Mouse (Mus musculus) midbrain, embryonic 14.5 days (tissue): Measurements from ENCODE around the gene Rsrc1. TPM values are rescaled to one million over a fixed set of nuclear protein-coding genes. Genes with fewer than 3 reads are reported as not detected.

ENCODE experiments used
- ATAC-seq: fragments of 200-750 bp; cut with Nextera tagmentation; 2 replicates; pipeline ENCODE4 v1.8.0; 2017; ENCODE audit warnings: moderate number of reproducible peaks, moderate library complexity; ENCODE audit not compliant: low FRiP score, low TSS enrichment
- DNase-seq: peaks from one replicate; pipeline ENCODE4 v3.0.0-alpha.2; 2015
- H3K27ac ChIP-seq: fragments of 300-500 bp; sonication (generic); replicated peaks from 2 replicates; pipeline ENCODE4 v1.5.1; 2014; ENCODE audit warnings: mild to moderate bottlenecking, low read depth, low read length, moderate library complexity
- H3K27me3 ChIP-seq: fragments of 300-500 bp; sonication (generic); 2 replicates; pipeline ENCODE4 v1.6.1; 2014; ENCODE audit warnings: low read length, control low read depth, mixed read lengths; ENCODE audit not compliant: control insufficient read depth, insufficient read depth
- H3K36me3 ChIP-seq: fragments of 300-500 bp; sonication (generic); 2 replicates; pipeline ENCODE4 v1.6.1; 2014; ENCODE audit warnings: low read length, control low read depth; ENCODE audit not compliant: control insufficient read depth, insufficient read depth
- H3K4me1 ChIP-seq: fragments of 300-500 bp; sonication (generic); 2 replicates; pipeline ENCODE4 v1.6.1; 2014; ENCODE audit warnings: mild to moderate bottlenecking, antibody characterized with exemption, low read length, control low read depth; ENCODE audit not compliant: control insufficient read depth, insufficient read depth
- H3K4me2 ChIP-seq: fragments of 300-500 bp; sonication (generic); 2 replicates; pipeline ENCODE4 v1.6.1; 2014; ENCODE audit warnings: mild to moderate bottlenecking, low read length, moderate library complexity
- H3K4me3 ChIP-seq: fragments of 300-500 bp; sonication (generic); replicated peaks from 2 replicates; pipeline ENCODE4 v1.5.1; 2014; ENCODE audit warnings: low read depth, low read length
- H3K9ac ChIP-seq: fragments of 300-500 bp; sonication (generic); replicated peaks from 2 replicates; pipeline ENCODE4 v1.6.1; 2014; ENCODE audit warnings: mild to moderate bottlenecking, low read length, moderate library complexity
- H3K9me3 ChIP-seq: fragments of 300-500 bp; sonication (generic); 2 replicates; pipeline ENCODE4 v1.6.1; 2016; ENCODE audit warnings: low read length, control low read depth, mixed read lengths; ENCODE audit not compliant: control insufficient read depth
- WGBS: fragments of 180-500 bp; shearing (Covaris S2); extraction: QIAGEN DNeasy Blood & Tissue Kit; methylation state at CpG from one replicate; pipeline ENCODE4 v1.1.7; 2014; 5-methylcytosine and 5-hydroxymethylcytosine counted together
- polyA plus RNA-seq: library from polyadenylated mRNA; unstranded; fragments of >200 nt; fragmentation: Nextera tagmentation; extraction: Ambion mirVana; gene quantifications from 2 replicates; pipeline ENCODE4 v1.2.1, GENCODE M21; 2014

Gene Rsrc1
- polyA plus RNA-seq, 1 experiment from 2014 or later: 50.9 TPM

- Histone ChIP-seq H3K4me3 (peak overlapping the region; percentile 54), H3K36me3 (no peaks in the 10 kb centered on the region), H3K27ac (peak overlapping the region; percentile 91), H3K4me1 (peaks cover 8% of the 10 kb centered on the region; the same call in 1 of the 2 replicates), H3K9ac (peak overlapping the region; percentile 73), H3K27me3 (peaks cover 37% of the 10 kb centered on the region), H3K4me2 (peak overlapping the region; percentile 43), H3K9me3 (no peaks in the 10 kb centered on the region)
- DNase-seq: peak; percentile 43
- WGBS: 1% methylated on average over 29 of the region's 29 CpGs
- ATAC-seq: no peak
Observed at GRCm38 (mm10) chr3:66980111-66980975, 847 bp upstream of the Rsrc1 start.

DNA sequence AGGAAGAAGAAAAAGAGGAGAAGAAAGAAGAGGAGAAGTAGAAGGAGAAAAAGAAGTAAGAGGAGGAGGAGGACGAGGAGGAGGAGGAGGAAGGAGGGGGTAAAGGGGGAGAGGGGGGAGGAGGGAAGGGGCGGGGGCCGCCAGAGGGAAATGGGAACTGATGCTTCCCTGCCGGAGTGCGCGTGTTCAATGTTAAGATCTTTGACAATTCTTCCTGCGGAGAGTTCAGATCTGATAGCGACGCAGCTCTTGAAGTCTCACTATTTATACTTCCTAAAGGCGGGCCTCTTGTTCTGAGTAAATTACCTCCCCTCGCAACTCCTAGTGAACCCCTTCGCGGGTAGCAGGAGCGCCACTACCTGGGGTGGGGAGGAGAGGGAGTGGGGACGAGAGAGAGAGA lies 516 bp downstream of the Rsrc1 start, which contains the start of gene Shox2:
TSS of gene Shox2 (minus strand) at position 66 of the 400 bp plus-strand sequence.
- DNase-seq: peak; percentile 73
- H3K36me3 ChIP-seq: no peaks in the 10 kb centered on the region
- peak within 1 kb of the TSS; percentile 43 for H3K4me2 ChIP-seq
- H3K27ac ChIP-seq: peak within 1 kb of the TSS; percentile 91
- peak within 1 kb of the TSS; percentile 73 for H3K9ac ChIP-seq
- H3K27me3 ChIP-seq: peaks cover 31% of the 10 kb centered on the region
- ATAC-seq: peak; percentile 31
- H3K9me3 ChIP-seq: no peaks in the 10 kb centered on the region
- WGBS: 0% methylated on average over 14 of the region's 15 CpGs
- H3K4me3 ChIP-seq: peak within 1 kb of the TSS; percentile 54
- H3K4me1 ChIP-seq: peaks cover 13% of the 10 kb centered on the region; the same call in 1 of the 2 replicates

- Histone ChIP-seq H3K4me3 (peak overlapping the region; percentile 54), H3K27ac (peak overlapping the region; percentile 91), H3K9me3 (no peaks in the 10 kb centered on the region), H3K27me3 (peaks cover 30% of the 10 kb centered on the region), H3K36me3 (no peaks in the 10 kb centered on the region), H3K4me1 (peaks cover 13% of the 10 kb centered on the region; the same call in 1 of the 2 replicates), H3K4me2 (peak overlapping the region; percentile 43), H3K9ac (peak overlapping the region; percentile 28; the same call in 1 of the 2 replicates)
- WGBS: under 1% methylated on average over 29 of the region's 29 CpGs
- ATAC-seq: peak; percentile 56
- DNase-seq: peak; percentile 75
Observed at GRCm38 (mm10) chr3:66982181-66982911, 1.2 kb downstream of the Rsrc1 start.

- Histone ChIP-seq H3K4me1 (peaks cover 13% of the 10 kb centered on the region; the same call in 1 of the 2 replicates), H3K4me2 (peak overlapping the region; percentile 43), H3K9ac (no peak overlapping the region), H3K36me3 (no peaks in the 10 kb centered on the region), H3K9me3 (no peaks in the 10 kb centered on the region), H3K4me3 (peak overlapping the region; percentile 54; the same call in 1 of the 2 replicates), H3K27me3 (peaks cover 29% of the 10 kb centered on the region), H3K27ac (no peak overlapping the region)
- no peak for DNase-seq
- no peak for ATAC-seq
- 14% methylated on average over 3 of the region's 3 CpGs for WGBS
Observed at GRCm38 (mm10) chr3:66983481-66983880, 2.3 kb downstream of the Rsrc1 start.

- ATAC-seq: peak; percentile 91
- H3K4me1 ChIP-seq: peaks cover 8% of the 10 kb centered on the region; the same call in 1 of the 2 replicates
- H3K27ac ChIP-seq: peak overlapping the region; percentile 76
- H3K4me2 ChIP-seq: peak overlapping the region; percentile 76
- H3K27me3 ChIP-seq: peaks cover 17% of the 10 kb centered on the region
- DNase-seq: peak; percentile 91
- WGBS: under 1% methylated on average over 60 of the region's 60 CpGs
- peak overlapping the region; percentile 77 for H3K9ac ChIP-seq
- H3K4me3 ChIP-seq: peak overlapping the region; percentile 75
- no peaks in the 10 kb centered on the region for H3K9me3 ChIP-seq
- no peaks in the 10 kb centered on the region for H3K36me3 ChIP-seq
Observed at GRCm38 (mm10) chr3:66985539-66986286, 4.5 kb downstream of the Rsrc1 start.

DNA sequence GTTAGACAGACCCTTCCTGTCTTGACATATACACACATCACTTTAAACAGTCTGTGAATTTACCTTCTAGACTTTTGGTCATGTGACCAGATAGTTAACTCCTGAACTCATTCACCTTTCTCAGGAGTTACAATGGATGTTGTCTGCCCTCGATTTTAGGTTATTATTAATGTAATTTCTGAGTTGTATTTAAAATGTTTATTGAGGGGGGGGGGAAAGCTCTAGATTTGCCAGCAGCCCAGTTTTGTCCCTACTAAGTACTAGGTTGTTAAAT lies 5.0 kb downstream of the Rsrc1 start:
- Histone ChIP-seq H3K27ac (peak overlapping the region; percentile 76; the same call in 1 of the 2 replicates), H3K27me3 (peaks cover 12% of the 10 kb centered on the region), H3K4me2 (peak overlapping the region; percentile 76), H3K36me3 (no peaks in the 10 kb centered on the region), H3K9me3 (no peaks in the 10 kb centered on the region), H3K4me3 (peak overlapping the region; percentile 75), H3K4me1 (peaks cover 8% of the 10 kb centered on the region; the same call in 1 of the 2 replicates), H3K9ac (peak overlapping the region; percentile 77)
- no peak; the same call in 1 of the 2 replicates for ATAC-seq
- no peak for DNase-seq
- 9% methylated on average over 1 of the region's 1 CpGs for WGBS

GRCm38 (mm10) chr3:66996820-66997219 lies 15.6 kb downstream of the Rsrc1 start:
- H3K4me2 ChIP-seq: no peak overlapping the region
- no peak overlapping the region for H3K4me3 ChIP-seq
- no peaks in the 10 kb centered on the region for H3K27me3 ChIP-seq
- H3K27ac ChIP-seq: no peak overlapping the region
- H3K9ac ChIP-seq: no peak overlapping the region
- H3K9me3 ChIP-seq: no peaks in the 10 kb centered on the region
- DNase-seq (no peak), ATAC-seq (no peak)
- WGBS: 91% methylated on average over 1 of the region's 1 CpGs
- H3K4me1 ChIP-seq: no peaks in the 10 kb centered on the region
- peaks cover 16% of the 10 kb centered on the region for H3K36me3 ChIP-seq

DNA sequence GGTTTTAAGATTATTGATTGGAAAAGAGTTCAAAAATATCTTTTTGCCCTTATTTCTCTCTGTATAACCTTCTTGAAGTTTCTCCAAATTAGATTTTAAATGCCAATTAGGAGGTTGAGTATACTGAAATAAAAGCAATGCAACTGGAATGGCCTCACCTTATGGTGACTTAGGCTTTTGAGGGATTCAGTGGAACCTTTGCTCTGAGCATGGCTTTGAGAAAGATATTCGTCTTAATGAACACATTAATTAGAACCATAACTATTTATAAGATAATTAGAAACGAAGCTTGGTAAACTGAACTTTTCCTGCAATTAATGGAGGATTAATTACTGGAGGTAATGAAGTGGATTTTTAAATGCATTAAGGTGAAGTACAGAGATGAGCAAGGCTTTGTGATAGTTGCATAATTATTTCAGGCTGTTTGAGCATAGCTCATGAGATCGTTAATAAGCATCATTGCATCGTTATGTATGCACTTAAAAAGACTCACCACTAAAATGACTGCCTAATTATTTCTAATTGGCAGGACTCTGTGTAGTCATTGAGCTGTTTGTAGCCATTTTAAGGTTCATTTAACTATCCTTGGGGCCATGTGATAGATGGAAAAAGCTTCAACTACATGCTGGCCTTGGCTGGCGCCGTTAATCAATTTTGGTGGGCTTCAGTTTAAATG lies 55.3 kb downstream of the Rsrc1 start:
- Histone ChIP-seq H3K36me3 (no peaks in the 10 kb centered on the region), H3K9ac (no peak overlapping the region), H3K9me3 (no peaks in the 10 kb centered on the region), H3K27me3 (no peaks in the 10 kb centered on the region), H3K4me2 (no peak overlapping the region), H3K4me3 (no peak overlapping the region), H3K4me1 (no peaks in the 10 kb centered on the region), H3K27ac (no peak overlapping the region)
- WGBS: 83% methylated on average over 6 of the region's 6 CpGs
- ATAC-seq (no peak), DNase-seq (peak; percentile 6)
